Mouse (Mus musculus) kidney, adult 8-10 months (tissue): ENCODE results near the gene Ulk1.

Source experiments
- DNase-seq, 2 experiments: peaks; one replicate each; pipeline ENCODE4 v3.0.0; 2022

Ulk1 gene

DNA sequence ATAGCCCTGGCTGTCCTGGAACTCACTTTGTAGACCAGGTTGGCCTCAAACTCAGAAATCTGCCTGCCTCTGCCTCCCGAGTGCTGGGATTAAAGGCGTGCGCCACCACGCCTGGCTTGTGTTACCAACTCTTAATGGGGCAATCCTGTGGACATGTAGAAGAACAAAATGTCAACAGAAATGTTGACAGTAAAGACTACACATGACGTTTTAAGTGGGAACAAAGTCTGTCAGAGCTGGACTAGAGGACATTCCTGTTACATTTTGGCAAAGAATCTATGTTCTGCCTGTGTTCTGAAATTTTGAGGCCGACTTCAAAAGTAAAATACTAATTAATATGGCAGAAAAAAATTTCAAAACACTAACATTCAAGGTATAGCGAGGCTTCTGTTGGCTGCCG, 46.0 kb downstream of the Ulk1 start:
- DNase-seq: no peak

DNA sequence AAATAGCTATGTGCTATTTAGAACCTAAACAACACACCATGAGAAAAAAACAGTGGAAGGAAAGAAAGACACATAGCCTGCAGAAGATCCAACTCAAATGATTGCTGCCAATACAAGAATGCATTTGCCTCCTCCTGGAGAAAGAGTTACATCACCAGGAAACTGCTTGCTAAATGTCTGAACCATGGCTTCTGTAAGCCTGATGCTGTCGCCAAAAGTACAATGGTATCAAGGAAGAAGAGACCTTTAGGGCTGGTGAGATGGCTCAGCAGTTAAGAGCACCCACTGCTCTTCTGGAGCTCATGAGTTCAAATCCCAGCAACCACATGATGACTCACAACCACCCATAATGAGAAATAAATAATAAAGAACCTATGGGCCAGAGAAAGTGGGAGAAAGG, 64.9 kb downstream of the Ulk1 start:
- DNase-seq: no peak

DNA sequence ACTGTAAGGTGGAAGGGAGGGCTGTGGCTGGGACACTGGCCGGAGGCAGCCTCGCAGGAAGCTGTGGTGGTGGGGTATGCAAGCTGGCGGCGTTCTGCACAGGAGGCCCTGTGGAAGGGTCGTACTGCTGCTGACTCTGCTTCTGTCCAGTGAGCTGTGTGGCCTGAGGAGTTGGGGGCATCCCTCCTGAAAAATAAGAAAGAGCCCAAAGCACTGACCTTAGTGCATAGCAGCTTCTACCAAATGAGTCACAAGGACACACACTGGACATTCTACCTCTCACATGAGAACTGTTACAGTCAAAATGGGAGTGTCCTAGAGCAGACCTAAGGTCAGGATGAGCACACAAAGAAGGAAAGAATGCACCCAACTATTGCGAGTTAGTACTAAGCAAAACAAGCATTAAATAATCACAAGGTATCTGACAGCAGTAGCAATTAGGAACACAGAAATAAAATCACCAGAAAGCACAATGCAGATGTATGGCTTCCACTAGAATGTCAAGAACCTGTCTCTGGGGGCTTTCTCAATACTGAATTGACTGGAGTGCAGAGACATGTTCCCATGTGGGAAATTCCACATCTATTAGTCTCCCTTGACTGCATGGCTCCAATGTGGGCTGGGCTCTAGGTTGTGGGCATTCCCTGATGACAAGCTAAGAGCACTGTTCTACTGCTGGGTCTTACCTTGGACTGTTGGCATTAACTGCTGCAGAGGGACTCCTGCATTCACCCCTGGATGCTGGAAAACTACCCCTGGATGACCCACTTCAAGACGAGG, 70.2 kb downstream of the Ulk1 start:
- DNase-seq: no peak

DNA sequence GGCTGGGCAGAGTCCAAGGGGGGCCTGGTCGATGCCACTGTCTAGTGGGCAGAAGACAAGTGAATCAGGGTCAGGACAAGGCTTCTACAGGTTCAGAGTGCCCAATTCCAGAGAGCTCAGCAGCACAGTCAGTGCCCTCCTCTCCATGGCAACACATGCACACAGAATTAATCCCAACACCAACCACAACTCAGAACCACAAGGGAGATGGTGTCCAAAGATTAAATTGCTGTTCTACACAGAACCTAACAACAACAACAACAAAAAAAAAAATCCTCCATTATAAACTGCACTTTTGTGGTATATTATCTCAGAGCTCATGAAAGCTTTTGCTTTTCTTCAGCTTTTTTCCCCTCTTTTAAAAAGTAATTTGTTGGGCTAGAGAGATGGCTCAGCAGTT, 74.3 kb downstream of the Ulk1 start:
- no peak for DNase-seq
